Mouse (Mus musculus) Patski (cell line): ENCODE results near the gene Npy4r. TPM values are rescaled to one million over a fixed set of nuclear protein-coding genes. Genes with fewer than 3 reads are reported as not detected.

Source experiments
- ATAC-seq: fragments of 100-300 bp; one replicate; pipeline ENCODE4 v1.8.0; 2021
- CTCF ChIA-PET: fragments of 350-600 bp; sonication (Branson Sonifier 250); formaldehyde crosslinking; loops from one replicate; lab custom pipeline; 2022; ENCODE audit warnings: inconsistent platforms; lab: Charles Lee
- POLR2A ChIA-PET: fragments of 350-600 bp; sonication (Branson Sonifier 250); formaldehyde crosslinking; loops from one replicate; lab custom pipeline; 2022; ENCODE audit warnings: antibody characterized with exemption, inconsistent platforms; lab: Charles Lee
- DNase-seq: peaks from one replicate; pipeline ENCODE4 v3.0.0-alpha.2; 2011; ENCODE audit warnings: low read depth, low spot score
- H3K27me3 ChIP-seq: fragments of 371-371 bp; one replicate; pipeline ENCODE4 v1.5.1; 2021
- CTCF ChIP-seq: fragments of 100-300 bp; IDR thresholded peaks from one replicate; pipeline ENCODE4 v1.5.1; 2021
- in situ Hi-C: fragments of 300-500 bp; cut with MboI; formaldehyde crosslinking; loops from 3 replicates; pipeline ENCODE4 v1.11.1; 2018; ENCODE audit warnings: low pct_unique_long_range_greater_than_20kb, mixed read lengths
- polyA plus RNA-seq: library from polyadenylated mRNA; unstranded; gene quantifications from one replicate; pipeline ENCODE4 v1.2.3, GENCODE M21; 2021

The Npy4r gene
- polyA plus RNA-seq, 1 experiment from 2014 or later: 0.08 TPM

- ChIA-PET CTCF (interaction anchor here (1.3 to 1.8 kb wide), 3 partner anchors 10 to 73 kb away, joined by 3 read pairs; no protein-coding TSS in a partner anchor), POLR2A (no interaction called here)
- in situ Hi-C loops: no loop called here
- TF ChIP-seq CTCF: no peak
- H3K27me3 ChIP-seq: peaks cover 2% of the 10 kb centered on the region
- ATAC-seq: no peak
- DNase-seq: no peak
Measured at GRCm38 (mm10) chr14:34155752-34156151, 3.5 kb upstream of the Npy4r start.

- in situ Hi-C loops: no loop called here
- TF ChIP-seq CTCF: peak; percentile 67
- H3K27me3 ChIP-seq: peaks cover 2% of the 10 kb centered on the region
- ChIA-PET POLR2A (no interaction called here), CTCF (interaction anchor here (1.1 to 1.8 kb wide), 4 partner anchors 11 to 72 kb away, joined by 3 read pairs; no protein-coding TSS in a partner anchor)
- ATAC-seq: peak; percentile 64
- no peak for DNase-seq
Measured at GRCm38 (mm10) chr14:34154601-34155337, 2.5 kb upstream of the Npy4r start.

GRCm38 (mm10) chr14:34142915-34143314 lies 9.4 kb downstream of the Npy4r start:
- DNase-seq (no peak), ATAC-seq (no peak)
- H3K27me3 ChIP-seq: peaks cover 5% of the 10 kb centered on the region
- POLR2A ChIA-PET: no interaction called here
- in situ Hi-C loops: no loop called here
- CTCF ChIA-PET: no interaction called here
- TF ChIP-seq CTCF: no peak

DNA sequence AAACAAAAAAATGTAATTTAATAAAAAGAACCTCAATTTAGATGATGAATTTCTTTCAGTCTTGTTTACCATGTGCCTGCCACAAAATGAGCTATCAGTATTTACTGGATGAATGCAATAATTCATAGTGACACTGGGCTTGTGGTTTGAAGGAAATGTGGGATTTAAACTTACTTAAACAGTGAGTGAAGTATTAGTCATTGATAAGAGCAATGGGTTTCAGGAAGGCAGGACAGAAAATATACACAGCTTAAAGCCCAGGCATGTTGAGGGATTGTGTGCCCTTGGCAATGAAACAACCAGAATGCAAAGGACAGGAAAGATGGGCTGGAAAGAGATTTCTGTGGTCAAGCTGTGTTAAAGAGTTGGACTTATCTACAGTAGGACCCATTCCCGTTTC lies 10.0 kb downstream of the Npy4r start:
- ChIA-PET POLR2A (no interaction called here), CTCF (no interaction called here)
- no peak for TF ChIP-seq CTCF
- DNase-seq: no peak
- in situ Hi-C loops: no loop called here
- H3K27me3 ChIP-seq: peaks cover 5% of the 10 kb centered on the region
- no peak for ATAC-seq

GRCm38 (mm10) chr14:34139671-34140664 lies 12.3 kb downstream of the Npy4r start:
- no peak for TF ChIP-seq CTCF
- H3K27me3 ChIP-seq: peaks cover 5% of the 10 kb centered on the region
- ATAC-seq (no peak), DNase-seq (no peak)
- ChIA-PET POLR2A (no interaction called here), CTCF (no interaction called here)
- in situ Hi-C loops: no loop called here

DNA sequence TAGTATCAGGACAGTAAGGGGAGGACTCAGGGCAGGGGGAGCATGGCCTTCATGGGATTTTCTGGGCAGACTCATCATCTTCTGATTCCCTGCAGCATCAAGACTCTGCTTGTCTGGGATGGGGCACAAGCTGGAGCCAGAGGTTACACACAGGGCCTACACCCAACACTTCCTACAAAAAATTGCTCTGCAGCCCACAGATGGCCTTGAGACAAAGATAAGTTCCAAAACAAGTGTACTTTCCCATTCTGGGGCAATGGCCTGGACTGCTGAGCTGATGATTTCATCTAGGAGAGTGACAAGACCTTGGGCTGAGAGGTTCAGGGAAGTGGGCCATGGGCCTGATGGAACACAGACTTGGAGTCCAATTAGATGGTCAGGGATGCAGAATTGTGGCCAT lies 16.9 kb downstream of the Npy4r start:
- no peak for TF ChIP-seq CTCF
- DNase-seq (no peak), ATAC-seq (no peak)
- no peaks in the 10 kb centered on the region for H3K27me3 ChIP-seq
- ChIA-PET POLR2A (no interaction called here), CTCF (interaction anchor here (1.5 kb wide), 1 partner anchor 62 kb away, joined by 4 read pairs; no protein-coding TSS in a partner anchor)
- in situ Hi-C loops: no loop called here

DNA sequence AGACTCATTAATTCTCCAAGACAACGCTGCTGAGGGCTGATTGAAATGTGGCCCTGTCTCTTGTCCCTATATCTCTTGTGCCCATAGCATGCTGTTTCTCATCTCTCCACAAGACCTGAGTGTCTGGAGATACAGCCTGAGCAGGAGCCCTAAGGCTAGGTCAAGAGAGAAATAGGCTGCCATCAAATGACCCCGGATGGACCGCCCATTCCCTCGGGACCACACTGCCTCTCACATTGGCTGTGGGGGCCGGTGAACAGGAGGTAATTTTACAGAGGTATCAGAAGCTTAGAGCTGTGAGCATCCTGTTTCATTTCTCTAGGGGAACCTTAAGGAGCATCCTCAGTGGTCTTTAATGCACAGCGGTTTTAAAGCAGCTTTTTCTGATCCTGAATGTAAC lies 21.1 kb downstream of the Npy4r start:
- no peak for DNase-seq
- CTCF ChIA-PET: no interaction called here
- TF ChIP-seq CTCF: no peak
- no peak for ATAC-seq
- in situ Hi-C loops: no loop called here
- peaks cover 8% of the 10 kb centered on the region for H3K27me3 ChIP-seq
- POLR2A ChIA-PET: no interaction called here

DNA sequence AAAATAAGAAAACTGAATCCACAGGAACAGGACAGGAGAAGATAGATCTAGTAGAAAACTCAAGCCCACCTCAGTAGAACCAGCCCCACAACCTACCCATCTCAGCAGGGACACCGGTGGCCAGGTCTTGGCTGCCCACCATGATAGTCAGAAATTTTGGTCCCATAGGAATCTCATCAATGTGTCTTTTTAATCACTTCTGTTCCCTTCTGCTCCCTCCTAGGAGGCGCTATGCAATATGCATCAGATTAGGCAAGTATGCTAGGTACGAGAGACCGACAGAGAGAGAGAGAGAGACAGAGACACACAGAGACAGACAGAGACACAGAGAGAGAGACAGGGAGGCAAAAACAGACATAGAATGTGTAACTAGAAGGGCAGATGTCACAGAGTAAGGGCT lies 30.6 kb downstream of the Npy4r start:
- TF ChIP-seq CTCF: no peak
- DNase-seq: no peak
- peaks cover 15% of the 10 kb centered on the region for H3K27me3 ChIP-seq
- ChIA-PET CTCF (no interaction called here), POLR2A (no interaction called here)
- no peak for ATAC-seq
- in situ Hi-C loops: no loop called here

- in situ Hi-C loops: no loop called here
- H3K27me3 ChIP-seq: peaks cover 15% of the 10 kb centered on the region
- POLR2A ChIA-PET: no interaction called here
- CTCF ChIA-PET: no interaction called here
- no peak for DNase-seq
- no peak for ATAC-seq
- TF ChIP-seq CTCF: no peak
Measured at GRCm38 (mm10) chr14:34120923-34121351, 31.4 kb downstream of the Npy4r start.

DNA sequence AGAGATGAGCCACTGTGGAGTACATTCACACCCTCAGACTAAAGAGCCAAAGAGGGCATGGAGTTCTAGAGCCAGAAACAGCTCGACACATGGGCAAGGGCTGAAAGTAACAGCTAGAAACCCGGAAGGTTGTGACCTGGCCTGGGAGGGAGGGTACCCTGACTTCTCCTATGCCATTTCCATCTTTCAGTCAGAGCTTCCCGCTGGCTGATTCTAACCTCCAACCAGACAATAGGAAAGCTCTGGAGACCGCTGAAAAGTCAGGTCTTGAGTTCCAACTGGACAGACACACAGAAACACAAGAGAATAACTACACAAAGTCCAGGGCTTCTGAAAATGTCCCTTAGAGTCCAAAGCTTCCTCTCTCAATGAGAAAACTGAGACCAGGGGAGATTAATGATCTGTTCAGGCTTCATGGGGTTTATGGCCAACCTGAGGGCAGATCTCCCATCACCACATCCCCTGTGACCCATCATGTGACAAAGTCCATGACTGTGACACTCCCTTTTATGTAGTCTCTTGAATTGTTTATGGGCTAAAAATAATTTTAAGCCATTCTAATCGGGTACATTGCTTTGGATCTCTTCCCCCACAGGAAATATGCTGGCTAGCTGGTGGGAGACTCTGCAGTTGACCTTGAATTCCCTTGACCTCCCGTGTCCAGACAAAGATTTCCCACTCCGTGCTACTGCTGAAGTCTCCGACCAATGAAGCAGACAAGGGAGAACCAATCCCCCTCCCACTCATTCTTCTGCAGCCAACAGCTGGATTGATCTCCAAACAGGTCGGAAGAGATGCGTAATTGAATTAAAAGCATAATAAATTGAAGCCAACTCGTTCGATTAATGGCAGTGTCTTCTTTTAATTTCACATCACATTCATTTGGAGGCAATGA lies 32.0 kb downstream of the Npy4r start:
- in situ Hi-C loops: no loop called here
- ATAC-seq (no peak), DNase-seq (no peak)
- CTCF ChIA-PET: interaction anchor here (0.7 kb wide), 1 partner anchor 16 kb away, joined by 3 read pairs; no protein-coding TSS in a partner anchor
- no peak for TF ChIP-seq CTCF
- peaks cover 9% of the 10 kb centered on the region for H3K27me3 ChIP-seq
- POLR2A ChIA-PET: no interaction called here
